Mouse (Mus musculus): ENCODE results near the gene C130032M10Rik.
A peak's percentile ranks its signal among the peaks of the same experiment; 100 is the strongest.

The C130032M10Rik gene

DNA sequence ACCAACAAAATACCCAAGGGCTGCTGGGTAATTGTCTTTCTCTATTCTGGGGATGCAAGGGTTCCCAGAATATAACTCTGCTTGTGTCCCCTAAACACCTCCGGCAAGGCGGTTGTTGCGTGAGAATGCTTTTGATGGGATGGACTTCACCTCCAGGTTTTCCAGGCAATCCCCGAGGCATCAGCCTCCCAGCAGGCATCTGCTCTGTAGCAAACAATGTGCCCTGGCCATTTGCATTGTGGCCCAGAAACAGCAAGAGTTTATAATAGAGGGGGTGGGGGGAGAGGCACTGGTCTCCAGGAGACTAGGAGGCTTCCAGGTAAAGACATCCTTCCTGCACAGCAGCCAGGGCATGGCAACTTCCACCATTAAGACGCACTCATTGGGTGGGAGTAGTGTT, 33.6 kb downstream of the C130032M10Rik start:
- DNase-seq: no peak

DNA sequence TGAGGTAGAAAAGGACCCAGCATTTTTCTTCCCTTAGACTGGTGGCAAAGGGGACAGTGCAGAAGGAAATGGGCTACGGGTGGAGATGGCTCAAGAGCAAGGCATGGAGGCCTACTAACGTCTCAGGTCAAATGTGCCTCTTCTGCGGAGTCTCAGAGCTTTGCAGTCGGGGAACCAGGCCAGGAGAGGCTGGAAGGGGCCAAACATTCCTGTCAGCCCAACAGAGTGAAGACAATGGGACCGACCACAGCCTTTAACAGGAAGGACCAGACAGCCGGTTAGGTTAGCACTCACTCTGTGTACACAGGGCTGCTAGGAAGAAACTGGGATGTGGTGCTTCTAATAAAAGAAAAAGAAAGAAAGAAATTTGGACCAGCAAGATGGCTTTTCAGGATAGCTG, 34.5 kb downstream of the C130032M10Rik start:
- no peak for DNase-seq

DNA sequence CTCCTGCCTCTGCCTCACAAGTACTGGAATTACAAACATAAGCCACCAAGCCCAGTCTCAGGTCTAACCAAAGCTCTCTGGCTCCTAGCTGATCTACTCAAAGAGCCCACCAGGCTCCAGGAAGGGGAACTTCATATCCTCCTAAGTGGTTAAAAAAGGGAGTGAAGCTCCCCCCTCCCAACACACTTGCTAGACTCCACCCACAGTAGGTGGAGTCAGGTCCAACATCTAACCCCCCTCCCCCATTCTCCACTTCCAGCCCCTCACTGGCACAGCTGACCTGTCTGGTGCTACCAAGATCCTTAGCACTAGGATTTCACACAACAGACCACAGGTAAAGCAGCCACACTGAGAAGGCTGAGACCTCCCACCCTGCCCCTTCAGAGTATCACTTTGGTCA, 38.3 kb downstream of the C130032M10Rik start:
- no peak for DNase-seq

DNA sequence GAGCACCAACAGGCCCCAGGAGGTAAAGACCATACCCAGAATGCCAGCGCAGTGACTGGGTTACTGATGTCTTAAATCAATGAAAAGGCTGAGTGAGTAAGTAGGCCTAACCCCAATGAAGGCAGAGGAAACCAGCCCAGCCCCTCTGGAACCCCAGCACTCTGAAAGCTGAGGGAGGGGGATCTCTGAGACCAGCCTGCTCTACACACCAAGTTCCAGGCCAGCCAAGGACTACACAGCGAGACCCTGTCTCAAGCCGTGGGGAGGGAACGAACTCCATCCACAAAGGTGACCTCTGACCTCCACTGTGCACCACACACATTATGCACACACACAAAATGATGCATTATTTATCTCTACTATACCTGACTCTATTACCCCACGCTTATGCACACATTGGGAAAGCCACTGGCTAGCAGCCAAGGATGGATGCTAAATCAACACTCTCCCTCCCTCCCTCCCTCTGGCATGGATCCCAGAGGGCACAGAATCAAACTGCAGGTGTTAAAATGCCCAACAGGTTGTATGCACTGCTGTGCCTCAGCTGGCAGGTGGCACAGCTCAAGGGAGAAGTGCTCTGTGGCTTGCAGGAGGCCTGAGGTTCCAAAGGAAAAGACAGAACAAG, 39.0 kb downstream of the C130032M10Rik start:
- DNase-seq: peak; percentile 31 to 41

DNA sequence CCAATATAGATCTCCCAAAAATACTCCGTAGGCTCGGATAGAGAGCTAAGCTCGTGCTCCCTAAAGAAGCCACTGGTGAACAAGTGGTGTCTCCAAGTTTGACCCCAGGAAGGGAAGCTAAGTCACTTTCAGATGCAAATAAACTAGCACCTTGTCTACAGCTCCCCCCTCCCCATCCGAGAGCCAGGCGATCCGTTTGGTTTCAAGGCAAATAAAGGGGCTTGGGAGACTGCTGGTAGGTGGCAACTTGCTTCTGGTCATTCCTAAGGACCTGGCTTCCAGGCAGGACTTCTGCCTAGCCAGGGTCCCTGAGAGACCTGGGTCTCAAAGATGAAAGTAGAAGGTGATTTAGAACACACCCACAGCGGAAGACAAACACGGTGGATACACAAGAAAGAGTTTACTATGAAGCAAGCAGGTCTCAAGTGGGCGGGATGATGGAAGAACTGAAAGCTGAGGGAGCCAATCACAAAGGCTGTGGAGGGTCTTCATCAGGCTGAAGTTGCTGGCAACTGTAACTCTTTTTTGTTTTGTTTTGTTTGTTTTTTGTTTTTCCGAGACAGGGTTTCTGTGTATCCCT, 40.9 kb downstream of the C130032M10Rik start:
- DNase-seq: no peak

DNA sequence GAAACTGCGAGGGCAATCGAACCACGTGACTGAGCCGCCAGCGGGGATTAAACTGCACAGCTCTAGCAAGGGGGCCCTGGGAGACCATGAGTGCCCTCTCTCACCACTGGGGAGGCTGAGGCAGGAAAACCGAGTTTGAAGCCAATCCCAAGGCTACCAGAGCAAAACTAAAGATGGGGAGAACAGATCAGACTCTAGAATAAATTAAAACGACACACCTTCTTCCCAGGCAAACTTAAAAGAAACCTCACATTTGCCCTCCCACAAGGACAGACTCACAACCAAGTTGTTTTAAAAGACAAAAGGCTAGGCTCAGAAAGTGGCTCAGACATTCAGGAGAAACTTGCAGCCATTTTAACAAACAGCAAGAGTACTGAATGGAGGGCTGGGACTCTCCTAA, 41.6 kb downstream of the C130032M10Rik start:
- no peak for DNase-seq

DNA sequence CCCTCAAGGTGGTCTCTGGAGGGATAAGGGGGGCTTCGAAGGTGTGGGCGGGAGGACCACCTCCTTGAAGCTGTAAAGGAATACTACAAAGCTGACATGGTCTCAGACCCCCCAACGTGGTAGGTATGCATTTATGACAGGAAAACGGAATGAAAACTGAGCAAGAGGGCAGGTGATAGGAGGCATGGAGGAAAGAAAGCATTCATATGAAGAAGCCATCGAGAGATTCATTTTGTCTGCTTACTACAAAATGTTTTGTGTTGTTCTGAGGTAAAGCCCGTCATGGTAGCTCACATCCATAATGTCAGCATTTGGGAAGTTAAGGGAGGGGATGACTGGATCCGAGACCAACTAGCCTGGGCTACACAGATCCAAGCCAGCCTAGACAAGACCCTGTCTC, 44.6 kb downstream of the C130032M10Rik start:
- no peak for DNase-seq

DNA sequence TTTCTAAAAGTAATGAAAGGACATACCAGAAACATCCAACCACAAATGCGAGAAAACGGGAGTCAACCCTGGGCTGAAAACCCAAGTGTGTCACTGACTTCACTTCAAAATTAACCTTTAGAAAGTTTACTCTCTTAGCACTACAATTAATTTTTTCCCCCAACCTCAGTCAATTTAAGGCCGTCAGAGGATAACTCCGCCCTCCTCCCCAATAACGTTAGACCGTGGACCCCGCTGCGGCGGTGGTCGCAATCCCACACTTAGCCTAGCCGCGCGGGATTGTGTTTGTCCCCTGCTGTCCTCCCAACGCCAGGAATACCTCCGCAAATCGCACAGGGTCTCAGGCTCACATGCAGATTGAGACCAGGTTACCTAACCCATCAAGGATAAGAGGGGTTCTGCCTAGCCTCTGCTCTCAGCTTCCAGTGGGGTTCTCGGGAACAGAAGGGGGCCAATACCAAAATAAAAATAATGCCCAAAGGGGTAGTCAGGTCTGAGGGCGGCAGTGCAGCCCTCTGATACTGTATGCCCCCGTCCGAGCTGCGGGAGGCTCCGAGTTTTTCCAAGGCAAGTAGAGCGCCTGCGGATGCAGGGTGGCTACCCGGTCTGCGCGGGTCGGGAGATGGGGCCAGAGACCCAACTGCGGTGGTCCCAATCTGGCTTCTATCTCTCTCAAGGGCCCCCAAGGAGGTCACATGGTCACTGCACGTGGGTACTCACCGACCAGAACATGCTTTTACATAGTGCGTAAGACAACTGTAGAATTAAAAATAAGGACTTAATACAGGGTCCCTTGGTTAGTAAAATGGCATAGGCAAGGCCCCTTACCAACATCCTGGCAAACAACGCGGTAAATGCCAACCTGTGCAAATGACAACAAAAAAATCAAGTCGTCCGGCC, 45.5 kb downstream of the C130032M10Rik start:
- no peak for DNase-seq

DNA sequence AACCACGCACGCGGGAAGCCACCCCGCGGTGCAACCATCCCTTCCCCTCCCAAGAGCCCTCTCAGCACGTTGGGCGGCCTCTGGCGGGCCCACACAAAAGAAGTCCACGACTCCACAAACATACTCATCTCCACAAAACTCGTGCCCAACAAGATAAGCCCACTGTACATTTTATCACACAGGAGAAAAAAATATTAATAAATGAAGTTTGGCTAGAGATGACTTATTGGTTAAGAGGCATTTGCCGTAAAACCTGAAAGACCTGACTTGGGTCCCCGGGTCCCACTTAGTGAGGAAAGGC, 46.1 kb downstream of the C130032M10Rik start:
- no peak for DNase-seq

DNA sequence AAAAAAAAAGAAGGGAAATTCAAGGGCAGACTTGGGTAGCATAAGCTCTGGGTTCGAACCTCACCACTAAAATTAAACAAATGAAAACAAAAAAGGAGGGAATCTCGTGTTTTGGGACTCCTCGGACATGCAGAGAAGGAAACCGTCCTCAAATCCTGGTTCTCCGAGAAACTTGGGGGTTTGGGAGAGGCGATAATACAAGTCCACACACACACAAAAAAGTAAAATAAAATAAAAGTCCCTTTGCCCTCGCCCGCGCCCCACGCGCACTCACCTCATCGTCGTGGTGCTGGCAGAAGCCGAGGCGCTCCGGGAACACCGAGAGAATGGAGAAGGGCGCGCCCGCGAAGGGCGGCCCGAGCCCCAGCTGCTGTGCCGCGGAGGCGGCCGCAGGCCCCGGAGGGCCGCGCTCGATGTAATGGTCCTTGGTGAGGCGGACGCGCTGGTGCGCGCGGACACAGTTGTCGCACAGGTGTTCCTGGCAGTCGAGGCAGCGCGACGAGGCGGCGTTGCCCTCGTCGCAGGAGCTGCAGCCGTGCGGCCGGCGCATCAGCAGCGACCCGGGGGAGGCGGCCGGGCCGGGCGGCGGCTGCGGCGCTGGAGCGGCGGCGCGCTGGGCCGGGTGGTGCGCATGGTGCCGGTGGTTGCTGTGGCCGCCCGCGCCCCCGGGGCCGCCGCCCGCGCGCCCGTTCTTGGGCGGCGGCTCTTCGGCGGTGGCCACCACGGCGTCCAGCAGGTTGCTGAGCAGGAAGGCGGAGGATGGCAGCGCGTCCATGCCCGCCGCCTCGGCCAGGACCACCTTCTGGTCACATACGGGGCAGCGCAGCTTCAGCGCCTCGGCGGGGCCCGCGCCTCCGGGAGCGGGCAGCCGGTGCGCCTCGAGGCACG, 46.8 kb downstream of the C130032M10Rik start:
- DNase-seq: no peak

DNA sequence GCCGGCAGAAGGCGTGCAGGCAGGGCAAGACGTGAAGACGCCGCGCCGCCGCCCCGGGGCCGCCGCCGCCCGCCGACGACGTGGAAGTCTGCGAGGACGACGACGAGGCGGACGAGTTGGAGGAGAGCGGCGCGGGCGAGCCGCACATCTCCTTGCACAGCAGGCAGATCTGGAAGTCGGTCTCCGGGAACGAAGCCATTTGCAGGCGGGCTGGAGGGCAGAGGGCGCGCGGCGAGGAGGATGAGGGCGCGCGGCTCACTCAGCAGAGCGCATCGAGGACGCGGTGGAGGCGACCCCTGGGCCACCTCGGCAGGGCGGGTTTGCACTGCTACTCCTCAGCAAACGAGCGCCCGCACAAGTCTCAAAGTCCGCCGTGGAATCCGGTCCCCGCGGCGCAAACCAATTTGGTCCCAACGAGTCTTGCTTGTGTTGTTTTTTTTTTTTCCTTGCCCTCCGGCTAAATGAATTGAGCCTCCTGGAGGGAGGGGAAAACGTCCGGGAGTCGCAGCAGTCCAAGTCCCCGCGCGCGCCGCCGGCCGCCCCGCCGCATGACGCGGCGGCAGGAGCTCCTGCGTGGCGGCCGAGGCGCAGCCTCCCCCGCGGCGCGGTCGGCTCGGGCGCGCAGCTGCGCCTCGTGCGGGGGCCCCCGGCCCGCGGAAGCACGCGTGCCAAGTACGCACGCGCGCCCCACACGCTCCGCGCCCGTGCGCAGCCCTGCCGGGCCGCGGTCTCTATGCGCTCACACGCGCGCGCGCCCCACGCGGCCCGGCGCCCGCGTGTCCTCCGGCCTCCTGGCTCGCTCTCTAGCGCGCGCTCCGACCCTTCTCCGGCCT, 47.6 kb downstream of the C130032M10Rik start:
- DNase-seq: peak in 1 of 2 experiments; percentile 30

DNA sequence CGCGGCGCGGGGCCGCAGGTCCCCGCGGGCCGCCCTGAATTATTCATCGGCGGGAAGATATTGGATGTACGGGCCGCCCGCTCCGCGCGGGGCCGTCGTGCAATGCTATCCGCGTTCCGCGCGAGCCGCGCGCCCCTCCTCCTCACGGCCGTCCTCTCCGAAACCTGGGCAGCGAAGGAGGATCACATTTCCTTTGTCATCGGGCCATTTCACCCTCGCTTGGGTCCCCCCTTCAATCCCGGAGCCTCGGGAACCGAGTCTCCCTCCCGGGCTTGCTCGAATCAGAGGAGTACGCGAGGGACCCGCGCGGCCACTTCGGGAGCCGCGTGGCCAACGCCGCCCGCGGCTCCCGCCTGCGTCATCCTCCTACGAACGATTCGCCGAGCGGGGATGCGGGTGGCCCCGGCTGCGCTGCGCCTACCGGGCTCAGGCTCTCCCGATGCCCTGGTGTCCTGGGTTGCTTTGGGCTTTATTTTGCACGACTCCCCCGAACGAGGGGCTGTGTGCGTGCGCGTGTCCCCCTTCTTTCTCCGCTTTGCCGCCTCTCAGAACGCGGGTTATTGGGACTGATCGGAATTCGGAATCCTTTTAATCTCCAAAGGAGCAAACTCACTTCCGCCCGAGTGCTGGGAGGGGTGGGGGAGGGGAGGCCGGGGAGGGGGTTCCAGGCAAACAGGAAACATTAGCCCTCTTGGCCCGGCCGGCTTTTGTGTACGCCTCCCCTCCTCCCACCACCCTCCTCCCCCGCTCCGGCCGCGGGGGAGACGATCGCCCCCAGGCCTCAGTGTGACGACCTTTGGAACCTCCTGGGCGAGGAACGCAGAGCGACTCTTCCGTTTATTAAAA, 48.5 kb downstream of the C130032M10Rik start, which contains the start of gene Trim71:
Trim71 (minus strand) TSS at position 609 of the 846 bp plus-strand sequence.
- DNase-seq: peak; percentile 18 to 36

DNA sequence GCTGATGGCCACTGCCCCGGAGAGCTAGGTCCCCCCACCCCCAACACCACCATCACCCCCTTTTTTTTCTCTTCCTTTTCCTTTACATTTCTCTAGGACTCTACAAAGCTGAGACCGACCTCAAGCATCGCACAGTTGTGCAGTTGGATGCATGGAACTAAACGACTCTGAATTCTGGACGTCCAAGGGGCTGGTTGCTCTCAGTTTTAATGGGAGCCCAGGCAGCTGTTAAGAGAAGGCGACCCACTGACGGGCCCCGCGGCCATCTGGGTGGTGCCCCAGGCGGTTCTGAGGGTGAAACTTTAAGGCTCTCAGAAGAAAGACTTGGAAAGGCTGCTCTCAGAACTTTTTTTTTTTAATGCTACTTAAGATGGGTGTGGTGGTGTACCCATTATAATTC, 49.2 kb downstream of the C130032M10Rik start:
- DNase-seq: no peak

Data from cerebellum, postnatal 10 days (tissue).